Mouse (Mus musculus) spleen, postnatal 4 days (tissue): ENCODE measurements around the gene Gm42417.

Experiments
- DNase-seq, 2 experiments: peaks; one replicate each; pipeline ENCODE4 v3.0.0; 2022; ENCODE audit warnings: low spot score in 2 of 2

Gene Gm42417

DNA sequence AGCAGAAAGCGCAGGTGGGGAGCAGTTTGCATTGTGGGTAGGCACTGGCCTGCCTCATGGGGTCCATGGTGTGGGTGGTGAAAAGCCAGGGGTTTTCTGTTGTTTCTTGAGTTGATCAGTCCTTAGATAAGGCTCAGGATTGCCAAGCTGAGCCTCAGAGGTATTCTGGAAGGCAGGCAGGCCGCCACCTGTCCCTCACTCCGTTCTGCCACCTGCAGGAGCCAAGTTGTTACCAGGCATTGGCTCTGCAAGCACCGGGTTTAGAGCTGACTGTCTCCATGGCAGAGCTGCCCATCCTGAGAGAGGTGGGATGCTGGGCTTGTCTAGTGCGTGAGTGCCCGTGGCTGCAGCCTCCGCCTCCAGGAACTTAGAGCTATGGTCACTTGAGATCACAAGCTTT lies 17.0 kb downstream of the Gm42417 start:
- no peak for DNase-seq

DNA sequence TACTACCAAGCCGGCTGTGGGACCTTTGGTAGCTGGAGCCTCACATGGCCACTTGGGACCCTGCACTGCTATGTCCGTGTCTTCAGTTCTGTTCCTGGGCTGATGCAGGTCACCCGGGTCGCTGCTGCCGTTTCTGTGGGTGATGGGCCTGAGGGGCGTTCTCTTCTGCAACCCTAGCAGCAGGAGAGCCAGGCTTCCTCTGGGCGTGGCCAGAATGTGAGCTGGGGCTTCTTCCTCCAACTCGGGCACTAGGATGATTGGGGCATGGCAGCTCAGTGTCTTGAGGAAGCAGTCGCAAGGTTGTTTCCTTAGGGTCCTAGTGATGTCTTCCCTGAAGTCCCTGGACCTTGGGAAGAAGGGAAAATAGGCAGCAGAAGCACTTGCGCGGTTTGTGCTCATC lies 19.6 kb downstream of the Gm42417 start:
- no peak for DNase-seq

GRCm38 (mm10) chr1:36518259-36518658 lies 21.0 kb downstream of the Gm42417 start:
- DNase-seq, result no peak

DNA sequence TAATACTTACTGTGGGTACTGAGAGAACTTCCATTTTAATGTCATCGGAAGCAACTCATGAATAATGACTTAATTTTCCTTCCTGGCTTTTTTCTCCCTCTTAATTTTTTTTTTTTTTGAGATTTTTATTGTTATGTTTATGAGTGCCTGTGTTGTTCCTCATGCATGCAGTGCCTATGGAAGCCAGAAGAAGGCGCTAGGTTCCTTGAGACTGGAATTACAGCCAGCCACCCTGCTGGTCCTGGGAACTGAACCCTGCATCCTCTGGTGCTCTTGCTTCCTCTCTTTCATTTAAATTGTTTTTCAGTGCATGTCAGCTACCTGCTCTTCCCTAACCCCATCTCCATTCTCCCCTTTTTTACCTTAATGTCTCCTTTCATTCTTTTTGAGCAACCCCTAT lies 25.5 kb downstream of the Gm42417 start:
- DNase-seq, result no peak

DNA sequence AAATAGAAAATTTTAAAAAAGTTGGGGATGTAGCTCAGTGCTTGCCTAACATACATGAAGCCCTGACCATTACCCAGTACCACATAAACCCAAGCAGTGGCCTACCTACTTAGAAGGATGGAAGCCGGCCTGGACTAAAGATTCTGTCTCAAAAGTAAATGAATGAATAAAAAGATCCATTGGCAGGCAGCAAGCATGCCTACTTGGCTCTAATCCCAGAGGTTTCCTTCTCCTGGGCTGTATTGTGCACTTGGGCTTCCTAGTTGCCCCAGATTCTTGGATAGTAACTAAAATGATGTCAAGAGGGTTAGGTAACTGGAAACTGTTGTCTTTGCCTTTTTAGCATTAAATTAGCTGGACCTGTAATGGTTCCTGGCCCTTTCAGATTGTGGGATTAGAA lies 25.9 kb downstream of the Gm42417 start:
- DNase-seq, result no peak

DNA sequence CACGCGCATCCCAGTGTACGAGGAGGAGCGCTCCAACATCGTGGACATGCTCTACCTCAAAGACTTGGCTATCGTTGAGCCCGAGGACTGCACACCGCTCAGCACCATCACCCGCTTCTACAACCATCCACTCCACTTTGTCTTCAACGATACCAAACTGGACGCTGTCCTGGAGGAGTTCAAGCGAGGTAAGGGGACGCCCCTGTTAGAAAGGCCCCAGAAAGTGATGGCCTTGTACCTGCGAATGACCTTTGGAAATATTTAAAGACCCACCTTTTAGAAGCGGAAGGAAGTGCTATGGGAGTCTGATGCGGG lies 26.3 kb downstream of the Gm42417 start:
- no peak for DNase-seq

- peak; percentile 41 to 78 for DNase-seq
Observed at GRCm38 (mm10) chr1:36512089-36512965, 26.9 kb downstream of the Gm42417 start.

DNA sequence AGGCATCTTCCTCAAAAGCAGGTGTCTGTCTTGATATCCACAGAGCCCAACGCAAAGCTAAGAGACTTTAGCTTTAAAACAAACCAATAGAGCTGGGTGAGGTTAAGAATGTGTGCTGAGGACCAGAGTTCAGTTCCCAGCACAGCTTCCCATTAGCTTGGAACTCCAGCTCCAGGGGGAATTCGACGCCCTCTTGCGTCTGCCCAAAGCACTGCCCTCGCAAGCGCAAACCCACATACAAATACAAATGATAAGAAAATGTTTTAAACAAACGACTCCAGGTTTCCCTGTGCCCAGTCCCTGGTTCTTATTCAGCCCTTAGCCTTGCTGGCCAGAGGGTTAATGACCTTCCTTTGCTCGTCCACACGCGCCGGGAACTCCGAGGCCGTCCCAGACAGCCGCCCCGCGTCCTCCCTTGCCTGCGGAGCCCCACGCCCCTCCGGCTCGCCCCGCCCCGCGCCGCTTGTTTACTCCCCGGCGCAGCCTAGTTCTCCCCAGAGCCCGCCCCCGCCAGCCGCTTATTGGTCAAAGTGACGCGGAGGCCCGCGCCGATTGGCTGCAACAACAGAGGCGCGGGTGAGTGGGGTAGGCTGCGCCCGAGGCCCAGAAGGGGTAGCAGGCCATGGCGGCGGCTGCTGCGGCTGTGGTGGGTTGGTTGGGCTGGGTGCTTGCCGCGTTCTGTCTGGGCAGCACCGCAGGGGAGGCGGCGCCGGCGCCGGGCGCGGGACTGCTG lies 27.8 kb downstream of the Gm42417 start, which contains the start of gene Cnnm3:
Cnnm3 (plus strand) TSS at position 579 of the 733 bp plus-strand sequence.
- DNase-seq, result peak; percentile 99 to 100

DNA sequence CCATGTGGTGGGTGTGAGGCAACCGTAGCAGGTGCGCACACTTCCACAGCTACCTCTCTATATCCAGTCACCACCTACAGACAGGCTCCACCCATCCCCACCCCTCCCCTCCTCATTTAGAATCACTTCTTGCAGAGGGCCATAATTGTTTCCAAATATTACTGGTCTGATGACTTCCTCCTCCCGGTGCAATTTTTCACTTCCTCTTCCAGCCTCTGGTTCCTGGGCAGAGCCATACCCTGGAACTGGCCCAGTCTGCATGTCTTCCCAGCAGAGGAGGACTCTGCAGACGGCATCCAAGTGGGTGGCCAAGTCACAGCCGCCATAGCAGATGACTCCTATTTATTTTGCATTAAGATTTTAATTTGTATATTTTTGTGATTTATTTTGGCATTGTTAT lies 31.0 kb downstream of the Gm42417 start:
- no peak for DNase-seq

GRCm38 (mm10) chr1:36501261-36501660 lies 38.0 kb downstream of the Gm42417 start:
- peak; percentile 69 to 91 for DNase-seq

DNA sequence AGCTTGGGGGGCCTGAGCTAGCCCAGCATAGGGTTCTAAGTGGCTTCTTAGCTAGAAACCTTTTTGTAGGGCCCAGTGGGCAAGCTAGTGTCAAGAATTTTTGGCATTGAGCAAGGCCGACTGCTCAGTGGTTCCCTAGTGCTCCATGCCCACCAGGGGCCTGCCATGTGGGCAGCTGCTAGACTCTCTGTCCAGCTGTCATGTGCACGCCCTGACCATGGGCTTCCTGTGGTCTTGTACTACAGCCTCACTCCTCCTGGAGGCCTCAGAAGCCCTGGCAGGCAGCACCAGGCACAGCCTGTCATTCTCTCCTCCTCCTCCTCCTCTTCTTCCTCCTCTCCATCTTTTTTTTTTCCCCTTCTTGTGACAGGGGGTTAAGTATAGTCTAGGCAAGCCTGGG lies 41.9 kb downstream of the Gm42417 start:
- no peak for DNase-seq

DNA sequence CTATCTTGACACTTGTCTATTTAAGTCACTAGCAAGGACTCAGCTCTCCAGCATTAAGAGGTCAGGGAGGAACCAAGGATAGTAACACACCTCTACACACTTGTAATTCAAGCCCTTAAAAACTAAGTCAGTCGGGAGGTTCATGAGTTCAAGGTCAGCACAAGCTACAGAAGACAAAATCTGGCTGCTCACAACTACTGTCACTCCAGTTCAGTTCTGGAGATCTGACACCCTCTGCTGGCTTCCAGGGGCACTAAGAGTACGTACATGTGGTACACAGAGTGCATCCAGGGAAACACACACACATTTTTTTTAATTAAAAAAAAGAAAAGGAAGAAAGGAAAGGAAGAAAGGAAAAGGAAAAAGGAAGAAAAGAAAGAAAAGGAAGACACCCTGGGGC lies 42.5 kb downstream of the Gm42417 start:
- no peak for DNase-seq

DNA sequence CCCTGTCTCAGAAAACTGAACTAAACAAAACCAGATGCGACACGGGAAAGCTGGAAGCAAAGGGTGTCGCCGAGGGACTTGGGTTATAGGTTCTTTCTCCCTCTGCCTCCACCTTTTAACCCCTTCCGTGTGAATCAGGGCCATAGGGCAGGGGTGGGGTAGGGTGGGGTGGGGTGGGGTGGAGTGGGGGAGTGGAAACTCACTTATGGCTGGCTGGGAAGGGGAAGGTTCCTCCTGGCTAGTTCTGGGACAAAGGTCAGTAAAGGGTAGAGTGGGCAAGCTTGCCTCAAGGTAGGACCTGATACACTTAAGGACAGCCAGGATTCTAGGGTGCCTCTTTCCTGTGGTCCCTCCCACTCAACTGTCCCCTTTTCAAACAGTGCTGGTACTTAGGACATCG lies 45.9 kb downstream of the Gm42417 start:
- DNase-seq, result no peak

DNA sequence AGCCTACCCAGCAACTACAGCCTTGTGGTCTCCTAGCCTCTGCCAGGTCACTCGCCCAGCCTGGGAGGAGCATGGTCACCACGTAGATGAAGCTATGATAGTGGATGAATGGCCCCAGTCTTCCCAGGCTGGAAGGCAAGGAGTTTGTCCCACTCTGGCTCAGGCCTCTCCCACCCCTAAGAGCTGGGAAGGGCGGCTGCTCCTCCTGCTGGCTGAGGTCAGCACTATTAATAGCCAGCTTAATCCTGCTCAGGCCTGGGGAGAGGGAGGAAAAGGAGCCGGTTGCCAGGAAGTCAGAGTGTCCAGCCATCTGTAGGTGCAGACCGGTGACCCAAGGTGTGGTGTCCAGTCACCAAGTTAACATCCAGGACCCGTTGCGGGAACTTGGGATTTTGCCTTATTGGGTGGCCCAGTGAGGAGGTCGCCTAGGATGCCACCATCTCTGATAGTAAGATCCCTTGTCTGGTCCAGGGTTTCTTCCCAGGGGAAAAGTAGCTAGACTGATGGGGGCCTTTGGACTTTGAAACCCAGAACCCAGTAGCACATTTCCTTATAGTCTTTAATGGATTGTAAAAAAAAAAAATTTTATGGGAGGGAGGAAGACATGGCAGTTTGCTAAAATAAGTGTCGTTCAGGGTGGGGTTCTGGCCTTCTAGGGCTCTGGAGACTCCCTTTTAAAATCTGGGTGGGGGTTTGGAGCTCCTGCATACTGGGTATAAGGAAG lies 46.7 kb downstream of the Gm42417 start:
- no peak for DNase-seq

DNA sequence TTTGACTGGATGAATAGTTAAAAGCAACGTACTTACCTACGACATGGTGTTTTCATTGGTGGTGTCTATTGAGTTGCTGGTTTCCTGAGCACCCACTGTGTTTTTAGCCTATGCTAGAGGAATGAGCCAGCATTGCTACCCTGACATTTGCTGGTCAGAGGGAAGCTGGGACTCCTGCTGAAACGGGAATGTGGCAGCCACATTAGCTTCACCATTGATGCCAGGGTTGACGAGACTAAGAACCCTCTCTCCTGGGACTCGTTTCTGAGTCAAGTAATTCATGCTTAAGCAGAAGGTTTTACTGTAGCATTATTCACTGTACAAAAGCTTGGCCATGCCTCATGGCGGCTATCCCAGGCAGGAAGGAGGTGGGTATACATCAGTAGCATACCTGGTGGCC lies 49.6 kb downstream of the Gm42417 start:
- no peak for DNase-seq

DNA sequence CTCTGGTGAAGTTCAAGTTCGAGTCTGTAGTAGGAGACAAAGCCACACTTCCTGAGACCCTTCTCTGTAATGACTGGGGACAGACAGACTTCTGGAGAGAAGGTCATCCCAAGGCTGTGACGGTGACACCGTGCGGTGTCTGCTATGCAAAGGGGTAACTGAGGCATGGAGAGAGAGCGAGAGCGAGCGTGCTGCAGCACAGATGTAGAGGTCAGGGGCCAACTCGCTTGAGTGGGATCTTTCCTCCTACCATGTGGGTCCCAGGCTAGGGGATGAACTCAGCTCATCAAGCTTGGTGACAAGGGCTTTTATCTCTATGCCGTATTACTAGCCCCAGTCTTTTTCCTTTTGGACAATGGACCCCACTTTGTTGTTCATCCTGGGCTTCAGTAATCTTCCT lies 52.1 kb downstream of the Gm42417 start:
- no peak for DNase-seq

- no peak for DNase-seq
Observed at GRCm38 (mm10) chr1:36485080-36485479, 54.1 kb downstream of the Gm42417 start.

- no peak for DNase-seq
Observed at GRCm38 (mm10) chr1:36483825-36484224, 55.4 kb downstream of the Gm42417 start.
